ENCODE assay signal across 16 mouse cellular contexts in genomic region chr1:153023018-153023417, GRCm38 (mm10).
DNase-seq lines count a peak whose midpoint lies in the region; TF ChIP-seq lines count a peak whose summit lies in the region.
"Had no signal": no experiment of that assay in that cellular context is flagged by ENCODE, and none has a peak within 500 bp of the region (broad histone marks: within the 10 kb centered on the region; RNA-seq: fewer than 3 reads in every experiment).

No protein-coding gene starts in this region.

- no peak overlapping the region for H3K4me3 ChIP-seq in MEL (ENCODE audit: control insufficient read depth in 1 of 2, insufficient read depth in 1 of 2, low read depth in 2 of 2, low read length in 2 of 2)

- H3K27me3 ChIP-seq in MEL (ENCODE audit: control insufficient read depth in 1 of 2, insufficient read depth in 2 of 2, low read length in 2 of 2) = no peaks in the 10 kb centered on the region
- H3K27me3 ChIP-seq: CH12.LX, Patski had no signal

- no peak for TF ChIP-seq RAD21 in MEL (IDR thresholded peaks at IDR 0.05; ENCODE audit: low read depth, low read length)

- DNase-seq in cerebellum, postnatal 10 days = peak; percentile 48 to 60
- no peak for DNase-seq in cerebellum, postnatal 25 days
- DNase-seq in MEL (ENCODE audit: low read depth, low spot score) = no peak
- no peak for DNase-seq in left cerebral cortex, postnatal 4 days
- DNase-seq: adrenal gland, adult 2 months; adrenal gland, adult 8-10 months; adrenal gland, postnatal 10 days; adrenal gland, postnatal 14 days; adrenal gland, postnatal 25 days; adrenal gland, postnatal 36 days; B cell, adult 2 months; cerebellum, adult 11 months; cerebellum, adult 11-12 months had no signal

- TF ChIP-seq POLR2A in MEL (IDR thresholded peaks at IDR 0.05; ENCODE audit: control insufficient read depth in 1 of 2, insufficient read depth in 1 of 2, low read depth in 1 of 2, low read length in 2 of 2, poor library complexity in 1 of 2) = no peak

- peak overlapping the region; percentile 90 for H3K27ac ChIP-seq in MEL (ENCODE audit: control insufficient read depth, low read depth, low read length)

- H3K9me3 ChIP-seq in MEL (replicated peaks; ENCODE audit: insufficient read depth, low read length) = no peaks in the 10 kb centered on the region
- H3K9me3 ChIP-seq: G1E had no signal

- intact Hi-C loops in left cerebral cortex, postnatal 4 days (cut with DNase I) = no loop called here

- TF ChIP-seq EP300 in MEL (IDR thresholded peaks at IDR 0.05; ENCODE audit: low read depth in 1 of 2, low read length in 2 of 2) = no peak

- H3K36me3 ChIP-seq in MEL (ENCODE audit: control insufficient read depth in 1 of 2, insufficient read depth in 2 of 2, low read length in 2 of 2) = peaks cover 0 to 75% of the 10 kb centered on the region in 2 experiments; a peak in 2 of 4 replicates
- H3K36me3 ChIP-seq: G1E had no signal

- no peak for TF ChIP-seq CTCF in MEL (IDR thresholded peaks at IDR 0.05 in 2 of 3, conservative IDR thresholded peaks at IDR 0.05 in 1 of 3; ENCODE audit: control insufficient read depth in 1 of 3, insufficient read depth in 1 of 3, low read depth in 2 of 3, low read length in 3 of 3, poor library complexity in 1 of 3, severe bottlenecking in 1 of 3)

- H3K79me2 ChIP-seq in MEL (ENCODE audit: control insufficient read depth, insufficient read depth, low read length, poor library complexity) = no peaks in the 10 kb centered on the region

- H3K9ac ChIP-seq in MEL (ENCODE audit: control insufficient read depth, low read depth, low read length, poor library complexity, severe bottlenecking) = peak overlapping the region; percentile 34

- H3K4me1 ChIP-seq in MEL (ENCODE audit: control insufficient read depth in 1 of 2, insufficient read depth in 2 of 2, low read length in 2 of 2) = peaks cover 69 to 71% of the 10 kb centered on the region in 2 experiments

TF ChIP-seq in MEL, 35 proteins besides CTCF, POLR2A, EP300 and RAD21:
- TF ChIP-seq ZNF384 (IDR thresholded peaks at IDR 0.05; ENCODE audit: low read depth, low read length) (no peak), JUND (IDR thresholded peaks at IDR 0.05; ENCODE audit: low read depth, low read length) (no peak), TAL1 (IDR thresholded peaks at IDR 0.05; ENCODE audit: low read length) (no peak), MYC (IDR thresholded peaks at IDR 0.05; ENCODE audit: low read depth, low read length) (no peak), ELF1 (IDR thresholded peaks at IDR 0.05; ENCODE audit: low read depth, low read length) (no peak), NRF1 (IDR thresholded peaks at IDR 0.05; ENCODE audit: insufficient read depth, low read depth, low read length, poor library complexity, severe bottlenecking) (no peak), CHD1 (IDR thresholded peaks at IDR 0.05; ENCODE audit: low read depth, low read length) (no peak; the same call in 1 of the 2 replicates), RCOR1 (IDR thresholded peaks at IDR 0.05; ENCODE audit: low read depth, low read length) (no peak), GATA1 (IDR thresholded peaks at IDR 0.05; ENCODE audit: low read depth, low read length) (no peak), MEF2A (IDR thresholded peaks at IDR 0.05; ENCODE audit: extremely low read depth, insufficient replicate concordance, low read depth, low read length, poor library complexity, severe bottlenecking) (no peak), MXI1 (IDR thresholded peaks at IDR 0.05; ENCODE audit: low read depth, low read length) (no peak), BHLHE40 (IDR thresholded peaks at IDR 0.05; ENCODE audit: borderline replicate concordance, low read depth, low read length) (no peak), E2F4 (IDR thresholded peaks at IDR 0.05; ENCODE audit: borderline replicate concordance, low read depth, low read length) (no peak), POLR2AphosphoS5 (IDR thresholded peaks at IDR 0.05; ENCODE audit: borderline replicate concordance, low read depth, low read length) (no peak), KAT2A (conservative IDR thresholded peaks at IDR 0.05; ENCODE audit: low read depth, low read length) (no peak), UBTF (IDR thresholded peaks at IDR 0.05; ENCODE audit: borderline replicate concordance, insufficient read depth, low read depth, low read length) (no peak), USF1 (IDR thresholded peaks at IDR 0.05; ENCODE audit: low read depth, low read length) (no peak)

Comparison
In these comparisons a context has a peak if more than half of its experiments do, and no peak if none do; other contexts are left out.
1. DNase-seq: peak in cerebellum, postnatal 10 days (2 of 2); none in cerebellum, postnatal 25 days (0 of 2), MEL (single experiment) and left cerebral cortex, postnatal 4 days (single experiment).